Mouse (Mus musculus) stomach, embryonic 14.5 days (tissue): ENCODE measurements around the gene A530032D15Rik. TPM values are rescaled to one million over a fixed set of nuclear protein-coding genes. Genes with fewer than 3 reads are reported as not detected.
"Not testable (repeated sequence)": the region's sequence is repeated elsewhere in the genome, so short reads cannot be mapped to it uniquely, and the experiment has no call there.

Source experiments
- ATAC-seq: fragments of 200-750 bp; cut with Nextera tagmentation; 2 replicates; pipeline ENCODE4 v1.8.0; 2017; ENCODE audit warnings: low read depth, moderate TSS enrichment; ENCODE audit not compliant: insufficient number of reproducible peaks, insufficient read depth, low FRiP score
- H3K27ac ChIP-seq: fragments of 300-500 bp; sonication (generic); 2 replicates; pipeline ENCODE4 v1.5.1; 2014; ENCODE audit warnings: mild to moderate bottlenecking, low read length, moderate library complexity, mixed read lengths
- H3K27me3 ChIP-seq: fragments of 300-500 bp; sonication (generic); 2 replicates; pipeline ENCODE4 v1.6.1; 2014; ENCODE audit warnings: low read length, control low read depth, mixed read lengths; ENCODE audit not compliant: control insufficient read depth, insufficient read depth
- H3K36me3 ChIP-seq: fragments of 300-500 bp; sonication (generic); 2 replicates; pipeline ENCODE4 v1.6.1; 2014; ENCODE audit warnings: mild to moderate bottlenecking, control low read depth, low read length, moderate library complexity, mixed read lengths; ENCODE audit not compliant: control insufficient read depth, insufficient read depth
- H3K4me1 ChIP-seq: fragments of 300-500 bp; sonication (generic); 2 replicates; pipeline ENCODE4 v1.6.1; 2014; ENCODE audit warnings: low read length, control low read depth, mixed read lengths; ENCODE audit not compliant: control insufficient read depth, insufficient read depth
- H3K4me2 ChIP-seq: fragments of 300-500 bp; sonication (generic); replicated peaks from 2 replicates; pipeline ENCODE4 v1.6.1; 2014; ENCODE audit warnings: low read depth, low read length, control low read depth
- H3K4me3 ChIP-seq: fragments of 300-500 bp; sonication (generic); 2 replicates; pipeline ENCODE4 v1.5.1; 2014; ENCODE audit warnings: low read depth, low read length, control low read depth
- H3K9ac ChIP-seq: fragments of 300-500 bp; sonication (generic); replicated peaks from 2 replicates; pipeline ENCODE4 v1.6.1; 2014; ENCODE audit warnings: low read depth, mild to moderate bottlenecking, control low read depth, low read length, moderate library complexity, mixed read lengths
- H3K9me3 ChIP-seq: fragments of 300-500 bp; sonication (generic); 2 replicates; pipeline ENCODE4 v1.6.1; 2016; ENCODE audit warnings: low read depth, low read length, control low read depth; ENCODE audit not compliant: control insufficient read depth
- WGBS: fragments of 180-500 bp; shearing (Covaris S2); extraction: QIAGEN DNeasy Blood & Tissue Kit; methylation state at CpG from one replicate; pipeline ENCODE4 v1.1.7; 2014; 5-methylcytosine and 5-hydroxymethylcytosine counted together
- polyA plus RNA-seq: library from polyadenylated mRNA; unstranded; fragments of >200 nt; fragmentation: Nextera tagmentation; extraction: Ambion mirVana; gene quantifications from 2 replicates; pipeline ENCODE4 v1.2.1, GENCODE M21; 2014

The A530032D15Rik gene
- polyA plus RNA-seq, 1 experiment from 2014 or later = not detected

- not testable (repeated sequence) for H3K27ac ChIP-seq, H3K9me3 ChIP-seq, ATAC-seq, H3K27me3 ChIP-seq, H3K4me3 ChIP-seq, H3K4me2 ChIP-seq, H3K36me3 ChIP-seq, H3K9ac ChIP-seq, H3K4me1 ChIP-seq
- WGBS = 40% methylated on average over 1 of the region's 3 CpGs
These were observed 17.5 kb downstream of the A530032D15Rik start for GRCm38 (mm10) chr1:85092169-85092568.

GRCm38 (mm10) chr1:85086211-85086610 lies 23.4 kb downstream of the A530032D15Rik start:
- H3K27me3 ChIP-seq, ATAC-seq: not testable (repeated sequence)
- WGBS = 90% methylated on average over 1 of the region's 1 CpGs

GRCm38 (mm10) chr1:85084803-85085202 lies 24.9 kb downstream of the A530032D15Rik start:
- H3K27ac ChIP-seq, H3K4me1 ChIP-seq, ATAC-seq, H3K36me3 ChIP-seq, H3K9me3 ChIP-seq, H3K27me3 ChIP-seq, H3K4me3 ChIP-seq, H3K4me2 ChIP-seq, H3K9ac ChIP-seq: not testable (repeated sequence)
- WGBS = 69% methylated on average over 3 of the region's 3 CpGs

More at GRCm38 (mm10) chr1:85086211-85086610, 23.4 kb downstream of the A530032D15Rik start:
- H3K4me1 ChIP-seq, H3K4me2 ChIP-seq, H3K9me3 ChIP-seq, H3K27ac ChIP-seq, H3K9ac ChIP-seq, H3K36me3 ChIP-seq, H3K4me3 ChIP-seq: not testable (repeated sequence)

GRCm38 (mm10) chr1:85073099-85073498 lies 36.6 kb downstream of the A530032D15Rik start:
- H3K27me3 ChIP-seq, H3K36me3 ChIP-seq, H3K27ac ChIP-seq, H3K9me3 ChIP-seq, H3K4me2 ChIP-seq, H3K9ac ChIP-seq, ATAC-seq, H3K4me1 ChIP-seq, H3K4me3 ChIP-seq: not testable (repeated sequence)
- WGBS = 63% methylated on average over 3 of the region's 3 CpGs

GRCm38 (mm10) chr1:85071690-85072089 lies 38.0 kb downstream of the A530032D15Rik start:
- H3K4me1 ChIP-seq, H3K4me3 ChIP-seq, ATAC-seq, H3K27ac ChIP-seq, H3K27me3 ChIP-seq, H3K36me3 ChIP-seq, H3K9ac ChIP-seq, H3K4me2 ChIP-seq, H3K9me3 ChIP-seq: not testable (repeated sequence)
- WGBS = 66% methylated on average over 3 of the region's 3 CpGs

- 70% methylated on average over 4 of the region's 6 CpGs for whole genome bisulfite sequencing
- H3K4me2 ChIP-seq, H3K27ac ChIP-seq, H3K4me1 ChIP-seq, H3K9ac ChIP-seq, H3K9me3 ChIP-seq, H3K4me3 ChIP-seq, H3K27me3 ChIP-seq, H3K36me3 ChIP-seq, ATAC-seq: not testable (repeated sequence)
These were observed 73.9 kb downstream of the A530032D15Rik start for GRCm38 (mm10) chr1:85035801-85036200.

- not testable (repeated sequence) for H3K36me3 ChIP-seq, H3K9ac ChIP-seq, H3K27me3 ChIP-seq, ATAC-seq, H3K4me2 ChIP-seq, H3K27ac ChIP-seq, H3K4me3 ChIP-seq, H3K9me3 ChIP-seq, H3K4me1 ChIP-seq
- 83% methylated on average over 3 of the region's 4 CpGs for WGBS
These were observed 75.3 kb downstream of the A530032D15Rik start for GRCm38 (mm10) chr1:85034394-85034793.

GRCm38 (mm10) chr1:85033616-85034015 lies 76.0 kb downstream of the A530032D15Rik start:
- not testable (repeated sequence) for H3K4me1 ChIP-seq, H3K9ac ChIP-seq, H3K4me2 ChIP-seq, H3K27ac ChIP-seq, H3K4me3 ChIP-seq, H3K27me3 ChIP-seq, ATAC-seq, H3K36me3 ChIP-seq, H3K9me3 ChIP-seq
- 94% methylated on average over 4 of the region's 6 CpGs for WGBS
